Mouse (Mus musculus) spleen, adult 2 months (tissue): ENCODE measurements around the gene Mdfi. TPM values are rescaled to one million over a fixed set of nuclear protein-coding genes. Genes with fewer than 3 reads are reported as not detected.

Source experiments
- DNase-seq, 2 experiments: peaks; one replicate each; pipeline versions ENCODE4 v3.0.0 to v3.0.0-alpha.2; 2012 to 2021; ENCODE audit warnings: low spot score in 2 of 2, low read depth in 1 of 2
- H3K27ac ChIP-seq: fragments of 200-500 bp; 2 replicates; pipeline ENCODE4 v1.5.1; 2012; ENCODE audit warnings: low read length, inconsistent platforms; ENCODE audit not compliant: insufficient read depth
- H3K27me3 ChIP-seq: fragments of 200-500 bp; 2 replicates; pipeline ENCODE4 v1.6.1; 2012; ENCODE audit warnings: mild to moderate bottlenecking, moderate library complexity, low read length, inconsistent platforms; ENCODE audit not compliant: control insufficient read depth, insufficient read depth
- H3K36me3 ChIP-seq: fragments of 200-500 bp; 2 replicates; pipeline ENCODE4 v1.6.1; 2012; ENCODE audit warnings: mild to moderate bottlenecking, low read length, inconsistent platforms; ENCODE audit not compliant: control insufficient read depth, insufficient read depth
- H3K4me1 ChIP-seq: fragments of 200-500 bp; 2 replicates; pipeline ENCODE4 v1.6.1; 2011; ENCODE audit warnings: inconsistent platforms; ENCODE audit not compliant: control insufficient read depth, insufficient read depth, insufficient read length
- H3K4me3 ChIP-seq: fragments of 200-500 bp; 2 replicates; pipeline ENCODE4 v1.5.1; 2011; ENCODE audit warnings: mild to moderate bottlenecking, inconsistent platforms; ENCODE audit not compliant: insufficient read depth, insufficient read length; ENCODE audit errors: extremely low read depth
- CTCF ChIP-seq: fragments of 200-500 bp; IDR thresholded peaks from 2 replicates; pipeline ENCODE4 v1.5.1; 2011; ENCODE audit warnings: mild to moderate bottlenecking, inconsistent platforms; ENCODE audit not compliant: insufficient read depth, insufficient read length, insufficient replicate concordance; ENCODE audit errors: extremely low read depth
- POLR2A ChIP-seq: fragments of 200-500 bp; IDR thresholded peaks from 2 replicates; pipeline ENCODE4 v1.6.1; 2011; ENCODE audit warnings: low read depth, low read length, inconsistent platforms
- WGBS: fragments of 180-500 bp; shearing (Covaris S2); methylation state at CpG from one replicate; pipeline ENCODE4 v1.1.7; 2018; 5-methylcytosine and 5-hydroxymethylcytosine counted together
- polyA plus RNA-seq: library from polyadenylated mRNA; depleted of rRNA; stranded (reverse); fragments of >200 nt; gene quantifications from 2 replicates; pipeline ENCODE4 v1.2.3, GENCODE M21; 2012

Gene Mdfi
- polyA plus RNA-seq, 1 experiment = 7.1 TPM

- 86% methylated on average over 13 of the region's 13 CpGs for WGBS
- Histone ChIP-seq H3K27me3 (no peaks in the 10 kb centered on the region), H3K4me1 (no peaks in the 10 kb centered on the region), H3K27ac (no peak overlapping the region), H3K4me3 (no peak overlapping the region), H3K36me3 (no peaks in the 10 kb centered on the region)
- no peak for DNase-seq
- TF ChIP-seq POLR2A (no peak), CTCF (no peak)
Measured at GRCm38 (mm10) chr17:47805047-47805835, 29.2 kb downstream of the Mdfi start.

- H3K36me3 ChIP-seq = no peaks in the 10 kb centered on the region
- WGBS = 95% methylated on average over 4 of the region's 4 CpGs
Measured at GRCm38 (mm10) chr17:47803662-47804061, 30.8 kb downstream of the Mdfi start.

GRCm38 (mm10) chr17:47802806-47803205 is 31.7 kb downstream of the Mdfi start:
- Histone ChIP-seq H3K4me3 (no peak overlapping the region), H3K27ac (no peak overlapping the region), H3K36me3 (no peaks in the 10 kb centered on the region), H3K27me3 (no peaks in the 10 kb centered on the region), H3K4me1 (no peaks in the 10 kb centered on the region)
- WGBS = 13% methylated on average over 8 of the region's 8 CpGs
- DNase-seq = no peak
- no peak for TF ChIP-seq CTCF
- no peak for TF ChIP-seq POLR2A

More at GRCm38 (mm10) chr17:47803662-47804061, 30.8 kb downstream of the Mdfi start:
- Histone ChIP-seq H3K27ac (no peak overlapping the region), H3K4me3 (no peak overlapping the region), H3K27me3 (no peaks in the 10 kb centered on the region), H3K4me1 (no peaks in the 10 kb centered on the region)
- no peak for DNase-seq
- no peak for TF ChIP-seq CTCF
- no peak for TF ChIP-seq POLR2A

- Histone ChIP-seq H3K4me3 (no peak overlapping the region), H3K36me3 (no peaks in the 10 kb centered on the region), H3K27me3 (no peaks in the 10 kb centered on the region), H3K4me1 (no peaks in the 10 kb centered on the region; the same call in 1 of the 2 replicates), H3K27ac (no peak overlapping the region)
- 83% methylated on average over 9 of the region's 9 CpGs for WGBS
- TF ChIP-seq POLR2A (no peak), CTCF (no peak)
- DNase-seq = no peak
Measured at GRCm38 (mm10) chr17:47797383-47797782, 37.1 kb downstream of the Mdfi start.

- no peaks in the 10 kb centered on the region; the same call in 1 of the 2 replicates for H3K4me1 ChIP-seq
- no peak overlapping the region for H3K4me3 ChIP-seq
- DNase-seq = no peak
- TF ChIP-seq CTCF (peak; percentile 8; the same call in 1 of the 2 replicates), POLR2A (no peak)
- no peaks in the 10 kb centered on the region for H3K27me3 ChIP-seq
- no peaks in the 10 kb centered on the region; the same call in 1 of the 2 replicates for H3K36me3 ChIP-seq
- WGBS = 67% methylated on average over 4 of the region's 4 CpGs
- H3K27ac ChIP-seq = no peak overlapping the region
Measured at GRCm38 (mm10) chr17:47796968-47797367, 37.5 kb downstream of the Mdfi start.

GRCm38 (mm10) chr17:47796156-47796816 is 38.2 kb downstream of the Mdfi start:
- TF ChIP-seq POLR2A (no peak), CTCF (no peak)
- H3K36me3 ChIP-seq = peaks cover 3% of the 10 kb centered on the region
- WGBS = 86% methylated on average over 16 of the region's 16 CpGs
- H3K27ac ChIP-seq = no peak overlapping the region
- H3K4me3 ChIP-seq = no peak overlapping the region
- no peak for DNase-seq
- H3K27me3 ChIP-seq = no peaks in the 10 kb centered on the region
- no peaks in the 10 kb centered on the region; the same call in 1 of the 2 replicates for H3K4me1 ChIP-seq
